Mouse (Mus musculus) T-helper 2 cell (primary cell): ENCODE results near the gene Galnt9.

ENCODE experiments used
- in situ Hi-C: fragments of 300-600 bp; cut with MboI, MseI; formaldehyde crosslinking; loops from one replicate; pipeline ENCODE4 v1.15.1; 2025; ENCODE audit warnings: high pct_unique_total_duplicates

Gene Galnt9

DNA sequence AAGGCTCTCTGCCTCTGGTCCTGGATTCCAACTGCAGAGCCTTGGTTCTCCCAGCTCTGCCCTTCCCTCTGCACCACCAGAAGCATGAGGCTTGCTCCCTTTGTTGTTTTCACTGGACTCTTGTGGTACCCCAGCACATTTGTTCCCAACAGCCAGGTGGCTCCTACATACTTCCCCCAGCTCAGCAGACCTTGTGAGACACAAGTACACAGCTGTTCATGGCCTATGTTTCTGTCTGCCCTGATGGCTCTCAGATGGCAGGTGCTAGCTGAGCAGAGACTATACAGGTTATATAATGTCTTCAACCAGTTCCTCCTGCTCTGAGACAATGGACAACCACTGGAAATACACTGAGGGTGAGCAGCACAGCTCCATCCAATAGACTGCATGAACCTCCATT lies 43.3 kb downstream of the Galnt9 start:
- in situ Hi-C loops, result no loop called here

DNA sequence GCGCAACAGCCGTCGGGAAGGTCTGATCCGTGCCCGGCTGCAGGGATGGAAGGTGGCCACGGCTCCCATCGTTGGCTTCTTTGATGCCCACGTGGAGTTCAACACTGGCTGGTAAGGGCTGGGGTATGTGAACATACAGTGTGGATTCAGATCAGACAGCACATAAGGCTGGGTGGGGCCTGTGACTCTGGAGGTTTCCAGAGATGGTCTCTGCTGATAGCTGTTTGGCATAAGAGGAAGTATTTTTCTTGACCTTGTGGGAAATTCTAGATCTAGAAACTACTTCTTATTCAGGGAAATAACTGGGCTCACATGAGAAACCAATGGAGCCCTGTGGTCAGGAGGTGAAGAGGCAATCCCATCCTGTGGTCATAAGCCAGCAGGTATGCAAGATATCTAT lies 45.7 kb downstream of the Galnt9 start:
- in situ Hi-C loops, result no loop called here

DNA sequence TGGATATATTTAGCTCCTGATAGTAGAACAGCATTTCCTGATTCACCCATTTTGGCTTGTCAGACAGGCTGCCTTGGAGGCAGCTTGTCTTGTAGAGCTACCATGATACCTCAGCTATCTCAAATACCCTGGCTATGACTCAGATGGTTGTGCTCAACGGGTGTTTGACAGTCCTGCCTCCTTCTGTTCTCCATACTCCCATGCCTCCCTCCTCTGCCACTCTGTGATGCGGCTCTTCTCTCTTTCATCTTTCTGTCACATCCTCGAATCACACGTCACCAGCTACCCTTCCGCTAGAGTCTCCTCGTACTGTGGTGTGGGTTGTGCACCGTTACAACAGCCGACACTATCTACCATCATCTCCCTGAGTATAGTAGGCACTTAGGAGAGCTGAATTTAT lies 50.3 kb downstream of the Galnt9 start:
- in situ Hi-C loops, result no loop called here

DNA sequence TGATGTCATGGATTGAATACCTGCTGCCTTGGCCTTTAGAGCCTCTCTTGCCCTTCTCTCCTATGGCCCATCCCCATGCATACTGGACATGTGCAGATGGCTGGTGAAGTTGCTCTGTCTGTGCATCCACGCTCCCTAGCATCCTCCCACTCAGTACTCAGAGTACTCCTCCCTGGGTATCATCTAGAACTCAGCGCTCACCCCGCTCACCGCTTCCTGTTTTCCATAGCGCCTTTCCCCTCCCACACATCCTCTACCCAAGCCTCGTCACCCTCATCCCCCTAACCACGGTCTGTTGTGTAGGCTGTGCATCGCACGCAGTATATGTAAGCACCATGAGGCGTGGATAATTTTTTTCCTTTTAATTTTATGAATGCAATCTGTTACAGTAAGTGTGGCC lies 51.2 kb downstream of the Galnt9 start:
- in situ Hi-C loops, result no loop called here

DNA sequence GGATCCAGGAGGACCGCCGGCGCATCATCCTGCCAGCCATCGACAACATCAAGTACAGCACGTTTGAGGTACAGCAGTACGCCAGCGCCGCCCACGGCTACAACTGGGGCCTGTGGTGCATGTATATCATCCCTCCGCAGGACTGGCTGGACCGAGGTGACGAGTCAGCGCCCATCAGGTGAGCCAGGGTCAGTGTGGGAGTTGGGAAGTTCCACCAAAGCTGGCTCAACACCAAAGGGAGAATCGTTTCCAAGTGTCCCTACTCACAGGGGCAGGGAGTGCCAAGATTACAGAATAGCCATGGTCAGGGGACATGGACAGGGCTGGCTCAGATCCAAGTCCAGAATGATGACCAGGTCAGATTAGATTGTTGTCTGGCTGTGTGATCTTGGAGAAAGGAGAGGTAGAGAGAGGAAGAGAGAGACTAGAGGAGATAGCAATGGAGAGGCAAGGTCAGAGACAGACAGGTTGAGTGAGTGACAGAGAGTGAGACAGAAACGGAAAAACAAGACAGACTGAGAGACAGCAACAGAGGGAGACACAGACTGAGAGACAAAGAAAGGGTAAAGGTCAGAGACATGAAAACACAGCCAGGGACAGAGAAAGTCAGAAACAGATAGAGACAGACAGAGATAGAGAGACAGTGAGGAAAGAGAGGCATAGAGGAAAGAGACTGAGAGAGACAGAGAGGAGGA lies 52.1 kb downstream of the Galnt9 start:
- in situ Hi-C loops, result no loop called here

DNA sequence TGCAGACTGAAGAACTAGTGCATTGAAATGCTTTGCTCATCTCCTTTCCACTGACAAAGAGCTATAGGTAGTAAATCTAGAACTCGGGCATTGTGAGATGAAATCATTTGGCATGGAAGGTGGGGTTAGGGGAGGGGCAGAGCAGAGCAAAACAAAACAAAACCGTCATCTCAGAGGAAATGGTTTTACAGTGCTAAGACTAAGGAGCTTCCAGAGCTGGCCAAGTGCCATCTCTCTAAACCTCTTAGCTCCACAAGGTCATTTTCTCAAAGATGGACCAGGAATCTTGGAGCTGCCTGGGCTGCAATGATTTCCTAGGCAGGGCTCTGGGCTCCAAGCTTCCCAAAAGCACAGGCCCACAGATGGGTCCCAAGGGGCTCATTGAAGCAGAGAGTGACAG lies 53.3 kb downstream of the Galnt9 start:
- in situ Hi-C loops, result no loop called here

DNA sequence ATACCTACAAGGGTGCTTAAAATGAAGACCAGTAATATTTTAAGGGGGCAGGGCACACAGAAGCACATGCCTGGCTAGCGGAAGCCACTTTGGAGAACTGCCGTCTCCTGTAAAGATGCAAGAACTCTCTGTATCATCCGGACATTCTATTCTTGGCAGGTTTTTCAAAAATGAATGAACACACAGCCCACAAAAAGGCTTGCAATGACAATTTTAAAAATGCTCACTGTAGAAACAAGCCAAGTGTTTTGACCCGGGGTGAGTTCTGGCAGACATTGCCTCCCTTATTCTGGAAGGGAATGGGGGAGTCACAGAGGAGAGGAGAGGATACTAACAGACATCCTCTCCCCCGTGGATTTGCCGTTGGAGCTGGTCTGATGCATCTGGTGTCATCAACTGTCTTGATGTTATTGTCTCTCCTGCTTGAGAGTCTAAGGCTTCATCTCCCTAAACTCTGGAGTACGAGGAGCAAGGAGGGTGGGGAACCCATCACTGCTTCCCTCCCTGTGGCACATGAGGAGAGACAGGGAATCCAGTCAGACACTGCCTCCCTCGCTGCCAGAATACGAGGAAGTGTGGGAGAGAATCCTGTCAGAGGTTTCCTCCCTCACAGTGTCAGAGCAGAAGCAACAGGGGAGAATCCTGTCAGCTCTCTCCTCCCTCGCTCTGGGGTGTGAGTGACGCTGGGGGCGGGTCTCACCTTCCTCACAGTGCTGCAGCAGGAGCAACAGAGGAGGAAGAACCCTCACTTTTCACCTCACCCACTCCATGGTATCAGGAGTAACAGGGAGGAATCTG lies 54.3 kb downstream of the Galnt9 start:
- in situ Hi-C loops, result no loop called here

DNA sequence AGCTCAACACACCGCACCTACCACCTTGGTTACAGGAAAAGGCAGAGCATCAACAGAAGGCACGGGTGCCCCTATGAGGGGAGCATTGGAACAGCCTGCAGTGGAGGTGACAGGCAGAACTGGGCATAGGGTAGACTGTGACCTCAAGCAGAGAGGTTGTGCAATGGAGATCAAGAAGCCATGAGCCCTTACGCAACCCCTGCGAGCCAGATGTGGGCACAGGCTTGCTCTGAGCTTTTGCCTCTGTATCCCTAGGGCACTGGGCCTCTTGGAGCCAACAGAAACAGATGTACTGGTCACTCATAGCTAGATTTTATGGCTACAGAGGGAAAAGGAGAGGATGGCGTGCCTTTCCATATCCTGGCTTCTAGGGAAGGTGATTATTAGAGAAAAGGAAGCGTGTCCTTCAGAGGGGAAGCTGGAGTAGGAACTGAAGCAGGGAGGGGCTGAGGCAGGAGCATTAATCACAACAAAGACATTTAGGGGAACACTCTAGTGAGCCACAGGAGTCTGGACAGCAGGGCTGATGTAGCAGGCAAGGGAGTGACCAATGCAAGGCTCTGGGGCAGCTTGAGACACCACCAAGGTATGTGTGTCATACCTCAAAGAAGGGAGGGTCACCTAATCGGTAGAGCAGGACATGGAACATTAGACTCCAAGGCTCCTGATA lies 59.0 kb downstream of the Galnt9 start:
- in situ Hi-C loops, result no loop called here

DNA sequence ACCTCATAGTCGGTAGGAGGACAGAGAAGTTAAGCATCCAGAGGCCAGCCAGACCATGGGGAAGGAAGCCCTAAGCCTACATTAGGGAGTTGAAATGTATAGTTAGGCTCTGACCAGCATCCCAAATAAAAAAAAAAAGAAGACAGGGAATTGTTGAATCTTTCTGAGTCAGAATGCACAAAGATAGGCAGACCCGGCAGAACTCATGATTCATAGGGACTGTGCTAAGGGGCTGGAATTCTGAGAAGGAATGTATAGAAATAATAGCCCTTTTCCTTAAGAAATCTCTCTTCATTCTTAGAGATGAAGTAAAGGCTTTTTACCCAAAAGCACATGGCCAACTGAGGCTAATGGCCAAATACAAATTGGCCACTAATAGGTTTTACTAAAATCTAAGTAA lies 60.2 kb downstream of the Galnt9 start:
- in situ Hi-C loops, result no loop called here

DNA sequence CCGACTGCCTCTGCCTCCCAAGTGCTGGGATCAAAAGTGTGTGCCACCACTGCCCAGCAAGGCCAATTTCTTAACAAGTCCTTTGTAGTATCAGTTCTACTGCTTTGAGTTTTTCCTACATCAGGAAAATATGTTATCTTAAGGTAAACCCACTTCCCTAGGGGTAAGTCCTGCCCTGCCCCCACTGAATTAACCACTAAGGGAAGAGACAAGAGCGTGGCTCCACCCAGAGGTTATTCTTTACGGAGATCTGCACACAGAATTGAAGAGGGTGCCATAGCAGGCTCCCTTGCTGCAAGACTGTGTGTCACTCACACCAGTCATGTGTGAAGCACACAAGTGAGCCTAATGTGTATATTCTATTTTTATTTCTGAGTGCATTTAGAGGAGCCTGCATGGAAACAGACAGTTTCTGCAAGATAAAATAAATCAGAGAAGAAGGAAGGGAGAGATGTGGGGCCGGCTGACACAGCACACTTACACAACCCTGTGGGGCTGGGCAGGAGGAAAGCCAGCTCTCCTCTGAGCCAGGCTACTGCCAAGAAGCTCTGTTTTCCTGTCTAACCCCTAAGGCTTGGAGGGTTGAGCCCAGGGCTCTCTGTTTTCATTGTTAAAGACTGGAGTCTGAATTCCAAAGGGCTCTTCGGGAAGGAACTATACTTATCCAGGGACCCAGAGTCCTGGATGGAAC lies 61.5 kb downstream of the Galnt9 start:
- in situ Hi-C loops, result no loop called here

DNA sequence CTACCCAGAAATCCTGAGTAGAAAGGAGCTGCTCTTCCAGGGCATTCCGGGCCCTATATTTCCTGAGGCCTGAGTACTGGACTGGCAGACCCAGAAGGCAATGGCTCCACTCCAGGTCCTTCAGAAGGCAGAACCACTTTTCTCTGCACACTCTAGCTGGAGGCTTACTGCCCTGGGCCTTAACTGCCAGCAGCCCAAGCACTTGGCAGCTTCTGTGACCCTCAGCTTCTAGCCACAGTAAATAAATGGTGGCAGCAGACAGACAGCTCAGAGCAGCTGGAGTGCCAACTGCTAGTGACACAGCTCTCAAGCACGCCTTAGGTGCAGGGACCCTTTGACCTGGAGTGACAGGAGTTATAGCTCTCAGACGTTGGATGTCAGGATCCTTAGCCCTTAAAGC lies 63.6 kb downstream of the Galnt9 start:
- in situ Hi-C loops, result no loop called here

DNA sequence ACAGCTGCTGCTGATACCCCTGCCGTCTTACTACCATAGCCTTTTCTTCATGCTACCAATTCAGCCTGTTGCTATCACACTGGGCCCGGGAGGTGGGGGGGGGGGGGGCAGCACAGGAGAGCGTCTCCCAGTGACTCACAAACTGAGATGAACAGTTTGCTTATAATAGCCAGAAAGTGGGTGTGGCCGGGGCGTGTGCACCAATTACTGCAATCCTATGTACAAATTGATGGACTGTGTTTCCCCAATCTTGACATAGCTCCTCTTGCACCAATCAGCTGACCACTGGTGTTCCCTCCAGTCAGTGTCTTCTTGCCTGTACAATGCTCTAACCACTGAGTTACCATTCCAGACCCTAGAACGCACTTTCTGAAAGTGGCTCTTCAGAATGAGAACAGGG lies 64.2 kb downstream of the Galnt9 start:
- in situ Hi-C loops, result no loop called here

DNA sequence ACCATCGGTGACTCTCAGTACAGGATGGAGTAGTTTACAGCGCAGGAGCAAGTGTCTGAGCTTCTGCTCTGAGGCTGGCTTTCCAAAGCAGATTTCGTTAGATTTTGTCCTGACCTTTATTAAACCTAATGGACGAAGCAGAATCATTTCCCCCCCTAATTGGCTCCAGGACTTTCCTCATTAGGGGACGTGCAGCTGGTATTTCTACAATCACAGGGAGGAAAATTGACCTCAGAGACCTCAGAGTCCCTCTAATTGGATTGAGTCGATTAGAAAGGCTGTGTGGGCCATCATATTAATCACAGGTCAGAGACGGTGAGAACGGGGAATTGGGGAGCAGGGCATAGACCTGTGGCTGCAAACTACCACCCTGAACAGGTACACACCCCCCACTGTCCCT lies 64.8 kb downstream of the Galnt9 start:
- in situ Hi-C loops, result no loop called here

DNA sequence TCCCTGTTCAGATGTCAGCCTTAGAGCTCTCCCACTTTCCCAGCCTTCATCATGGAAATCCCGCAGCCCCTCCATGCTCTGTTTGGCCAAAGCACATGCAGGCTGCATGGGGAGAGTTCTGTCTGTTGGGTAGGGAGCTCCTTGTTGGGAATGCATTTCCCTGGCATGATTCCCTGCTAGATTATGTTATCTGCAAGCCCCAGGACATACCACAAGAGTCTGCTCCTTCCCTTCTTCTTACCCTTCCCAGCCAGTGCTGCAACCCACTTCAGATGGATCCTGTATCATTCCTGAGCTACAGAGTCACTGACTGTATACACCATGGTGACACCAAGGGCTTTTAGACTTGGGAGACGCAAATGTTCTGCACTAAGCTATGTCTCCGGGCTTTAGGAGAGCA lies 65.3 kb downstream of the Galnt9 start:
- in situ Hi-C loops, result no loop called here

DNA sequence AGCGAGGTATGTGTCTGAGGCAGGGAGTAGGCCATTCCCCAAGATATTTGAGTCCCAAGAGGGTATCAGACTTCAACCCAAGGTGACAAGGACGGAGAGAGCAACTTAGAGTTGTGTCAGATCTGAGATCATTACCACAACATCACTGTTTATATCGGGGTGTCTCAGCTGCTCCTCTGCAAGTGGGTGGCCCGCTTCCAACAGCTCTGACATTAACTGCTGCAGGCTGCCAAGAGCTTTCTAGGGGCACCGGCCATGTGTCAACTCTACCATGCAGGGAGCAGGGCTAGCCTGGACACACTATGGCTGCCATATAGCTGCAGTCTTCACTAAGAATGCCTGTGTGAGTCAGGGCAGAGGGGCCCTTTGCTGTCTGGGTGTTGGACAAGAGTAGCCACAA lies 65.7 kb downstream of the Galnt9 start:
- in situ Hi-C loops, result no loop called here

DNA sequence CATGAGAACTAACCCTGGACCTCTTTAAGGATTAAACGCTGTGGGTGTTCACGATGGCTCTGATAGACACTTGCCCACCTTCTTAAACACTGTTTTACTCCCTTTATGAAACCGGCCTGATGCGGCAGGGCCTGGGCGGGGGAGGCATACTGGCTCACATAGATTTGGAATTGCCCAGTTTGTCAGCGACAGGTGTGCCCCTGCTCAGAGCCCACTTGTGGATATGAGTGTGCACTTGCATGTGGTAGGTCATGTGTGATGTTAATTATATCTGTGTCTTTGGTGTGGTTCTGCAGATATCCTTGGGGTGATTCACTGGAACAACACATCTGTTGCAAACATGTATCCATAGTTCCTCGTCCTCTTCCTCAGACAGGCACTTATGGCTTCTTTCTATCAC lies 66.3 kb downstream of the Galnt9 start:
- in situ Hi-C loops, result no loop called here

DNA sequence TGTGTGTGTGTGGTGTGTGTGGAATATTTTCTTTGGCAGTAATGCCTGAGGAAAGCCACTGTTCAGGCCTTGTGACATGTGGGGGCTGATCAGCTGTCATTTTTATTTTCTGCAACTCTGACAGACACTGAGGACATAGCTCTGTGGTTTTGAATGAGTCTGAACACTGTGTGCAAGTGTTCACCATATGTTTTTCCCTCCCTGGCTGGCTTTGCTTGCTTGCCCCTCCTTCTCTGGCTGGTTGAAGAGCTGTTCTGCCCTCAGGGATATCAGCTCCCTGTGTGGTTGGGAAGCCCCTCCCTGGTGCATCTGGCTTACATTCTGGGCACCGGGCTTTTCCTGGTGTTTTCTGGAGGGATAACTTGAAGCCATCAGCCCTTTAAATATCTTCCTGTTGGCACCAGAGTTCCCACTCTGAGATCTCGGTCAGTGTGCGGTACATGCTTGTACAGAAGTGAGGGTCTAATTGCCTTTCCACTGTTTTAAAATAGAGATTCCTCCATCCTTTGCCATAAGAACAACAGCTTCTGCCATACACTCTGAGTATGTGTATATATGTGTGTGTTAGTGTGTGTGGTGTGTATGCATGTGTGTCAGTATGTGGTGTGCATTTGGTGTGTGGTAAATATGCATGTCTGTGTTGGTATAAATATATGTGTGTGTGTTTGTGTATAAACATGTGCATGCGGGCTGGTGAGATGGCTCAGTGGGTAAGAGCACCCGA lies 67.4 kb downstream of the Galnt9 start:
- in situ Hi-C loops, result no loop called here

DNA sequence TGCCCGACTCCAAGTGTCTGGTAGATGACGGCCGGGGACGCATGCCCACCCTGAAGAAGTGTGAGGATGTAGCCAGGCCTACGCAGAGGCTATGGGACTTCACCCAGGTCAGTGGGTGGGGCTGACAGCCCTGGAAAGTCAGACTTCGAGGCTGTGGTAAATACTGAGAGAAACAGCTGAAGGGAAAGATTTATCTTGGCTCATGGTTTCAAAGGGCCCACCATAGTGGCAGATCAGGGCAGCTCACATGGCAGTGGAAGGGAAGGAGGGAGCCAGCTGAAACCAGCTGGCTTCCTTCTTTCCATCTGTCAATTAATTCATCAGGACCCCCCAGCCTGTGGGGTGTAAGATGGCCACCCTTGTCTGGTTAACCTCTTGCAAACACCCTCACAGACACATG lies 75.1 kb downstream of the Galnt9 start:
- in situ Hi-C loops, result loop anchor here (5.0 kb wide), 1 partner anchor 42 kb away; no protein-coding TSS in a partner anchor

DNA sequence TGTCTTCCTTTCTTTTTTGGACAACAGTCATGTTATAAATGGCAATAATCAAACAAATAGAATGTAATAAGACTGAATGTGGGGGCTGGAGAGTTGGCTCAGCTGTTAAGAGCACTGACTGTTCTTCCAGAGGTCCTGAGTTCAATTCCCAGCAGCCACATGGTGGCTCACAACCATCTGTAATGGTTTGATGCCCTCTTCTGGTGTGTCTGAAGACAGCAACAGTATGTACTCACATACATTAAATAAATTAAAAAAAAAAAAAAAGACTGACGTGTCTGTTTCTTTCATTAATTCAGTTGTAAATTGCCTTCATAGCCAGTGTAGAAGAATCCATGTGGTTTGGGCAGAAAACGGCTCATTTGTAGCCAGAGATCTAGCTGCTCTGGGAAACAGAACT lies 80.2 kb downstream of the Galnt9 start:
- in situ Hi-C loops, result loop anchor here (5.0 kb wide), 1 partner anchor 122 kb away; no protein-coding TSS in a partner anchor

DNA sequence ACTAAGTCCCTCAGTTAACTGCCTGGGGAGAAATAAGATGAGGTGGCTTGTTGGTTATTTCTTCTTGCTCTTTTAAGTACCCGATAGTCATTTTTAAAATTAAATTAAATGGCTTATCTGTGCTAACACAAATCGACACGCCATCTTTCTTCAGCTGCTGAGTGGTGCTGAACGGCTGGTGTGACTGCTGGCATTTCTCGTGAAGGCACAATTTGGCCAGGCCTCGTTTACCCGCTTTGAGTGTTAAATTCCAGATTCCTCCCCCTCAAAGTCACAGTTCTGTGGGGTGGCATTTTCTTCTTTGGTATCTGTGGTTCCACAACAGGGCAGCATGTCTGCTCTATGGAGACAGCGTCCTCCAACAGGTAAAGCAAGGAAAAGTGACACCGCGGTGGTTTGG lies 83.2 kb downstream of the Galnt9 start:
- in situ Hi-C loops, result no loop called here

DNA sequence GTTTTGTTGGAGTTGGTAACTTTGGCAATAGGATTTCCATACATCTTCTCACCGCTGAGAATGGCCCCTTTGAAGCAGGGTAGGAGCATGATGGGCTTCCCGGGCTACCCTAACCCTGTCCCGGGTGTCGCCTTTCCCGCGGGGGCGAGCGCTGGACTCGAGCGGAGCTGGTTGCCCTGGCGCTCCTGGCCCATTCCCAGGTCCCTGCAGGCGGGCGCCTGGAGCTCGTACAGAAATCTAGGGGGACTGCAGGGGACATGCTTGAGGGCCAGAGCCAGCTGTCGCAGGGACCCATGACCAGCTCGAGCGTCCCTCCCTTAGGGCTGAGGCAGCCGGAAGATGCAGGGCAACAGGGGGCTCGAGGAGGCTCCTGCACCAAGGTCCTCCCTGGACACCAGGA lies 84.0 kb downstream of the Galnt9 start:
- in situ Hi-C loops, result no loop called here
